Mouse (Mus musculus): ENCODE measurements around the gene Slamf9. TPM values are rescaled to one million over a fixed set of nuclear protein-coding genes. Genes with fewer than 3 reads are reported as not detected.

Slamf9 gene
- polyA plus RNA-seq, 1 experiment from 2014 or later, result not detected

DNA sequence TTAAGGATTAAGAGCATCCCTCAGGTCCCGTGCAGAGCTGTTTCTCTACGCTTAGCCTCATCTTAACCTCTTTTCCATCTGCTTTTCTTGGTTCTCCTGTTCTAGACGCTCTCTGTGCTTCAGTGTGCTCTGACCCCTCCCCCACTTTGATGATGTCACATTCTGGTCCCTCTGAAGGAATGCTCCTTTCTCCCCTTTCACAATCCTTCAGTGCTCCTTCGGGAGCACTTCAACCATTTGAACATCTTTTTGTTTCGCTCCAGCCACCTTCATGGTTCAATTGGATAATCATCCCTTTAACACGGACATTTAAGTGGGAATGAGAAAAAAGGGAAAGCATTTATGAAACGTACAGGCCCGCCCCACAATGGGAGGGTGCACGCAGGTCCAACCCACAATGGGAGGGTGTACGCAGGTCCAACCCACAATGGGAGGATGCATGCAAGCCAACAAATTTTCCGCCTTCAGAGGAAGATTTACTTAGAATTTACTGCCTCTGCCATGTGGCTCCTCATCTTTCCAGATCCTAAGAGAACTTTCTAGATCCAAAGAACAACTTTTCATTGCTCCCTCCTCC lies 6.8 kb upstream of the Slamf9 start:
- Histone ChIP-seq H3K4me1 (no peaks in the 10 kb centered on the region), H3K9ac (replicated peaks) (no peak overlapping the region), H3K27me3 (no peaks in the 10 kb centered on the region), H3K9me3 (no peaks in the 10 kb centered on the region), H3K36me3 (no peaks in the 10 kb centered on the region), H3K4me2 (replicated peaks) (no peak overlapping the region), H3K27ac (replicated peaks) (no peak overlapping the region), H3K4me3 (no peak overlapping the region)
- no peak for ATAC-seq (replicated peaks)
- 76% methylated on average over 11 of the region's 11 CpGs for WGBS

DNA sequence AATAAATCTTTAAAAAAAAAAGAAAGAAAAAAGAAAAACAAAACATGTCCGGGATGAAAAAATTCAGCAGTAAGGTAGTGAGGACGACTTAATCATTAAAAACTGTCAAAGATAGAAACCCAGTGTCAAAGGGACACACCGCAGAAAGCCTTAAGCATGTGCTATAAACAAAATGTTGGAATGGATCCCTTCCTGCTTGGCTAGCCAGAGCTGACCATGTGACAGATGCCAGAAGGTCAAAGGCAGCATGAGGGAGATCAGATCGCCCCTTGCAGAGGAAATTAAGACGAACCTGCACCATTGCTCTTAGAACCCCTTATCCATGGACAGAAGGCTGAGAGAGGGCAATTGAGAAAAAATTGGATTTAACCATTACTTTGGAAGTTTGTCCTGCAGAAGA lies 5.8 kb upstream of the Slamf9 start:
- Histone ChIP-seq H3K4me2 (replicated peaks) (no peak overlapping the region), H3K9me3 (no peaks in the 10 kb centered on the region), H3K27ac (replicated peaks) (no peak overlapping the region), H3K9ac (replicated peaks) (no peak overlapping the region), H3K4me1 (no peaks in the 10 kb centered on the region), H3K36me3 (no peaks in the 10 kb centered on the region), H3K27me3 (no peaks in the 10 kb centered on the region), H3K4me3 (no peak overlapping the region)
- no peak for ATAC-seq (replicated peaks)
- 87% methylated on average over 5 of the region's 5 CpGs for WGBS

DNA sequence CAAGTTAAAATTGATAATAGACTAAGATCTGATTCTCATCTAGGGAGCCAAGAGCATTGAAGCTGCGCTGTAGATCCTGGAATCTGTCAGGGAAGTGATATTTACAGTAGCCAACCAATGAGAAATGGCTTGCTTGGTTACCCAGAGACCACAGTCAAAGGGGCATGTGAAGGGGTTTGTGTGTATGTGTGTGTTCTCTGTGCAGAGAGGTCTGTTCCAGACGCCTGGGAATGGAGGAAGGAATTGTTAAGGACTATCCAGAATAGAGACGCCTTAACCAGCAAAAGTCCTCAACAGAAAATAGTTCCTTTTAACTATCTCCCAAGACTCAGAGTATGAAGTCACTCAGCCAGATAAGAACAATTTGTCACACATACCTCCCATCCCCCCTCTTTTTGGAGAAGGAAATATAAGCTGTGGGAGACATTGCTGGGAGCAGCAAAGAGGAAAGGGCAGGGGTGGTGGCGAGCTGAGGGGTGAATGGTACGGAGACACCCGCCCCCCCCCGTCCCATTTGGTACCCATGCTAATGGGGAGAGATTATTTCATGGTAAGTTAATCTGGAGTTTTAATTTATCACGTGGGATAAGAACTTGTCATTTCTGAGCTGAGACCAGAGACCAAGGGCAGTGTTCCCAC lies 5.2 kb upstream of the Slamf9 start:
- H3K27ac ChIP-seq (replicated peaks), result no peak overlapping the region
- H3K9me3 ChIP-seq, result no peaks in the 10 kb centered on the region
- no peak overlapping the region for H3K9ac ChIP-seq (replicated peaks)
- 76% methylated on average over 8 of the region's 8 CpGs for WGBS
- H3K27me3 ChIP-seq, result no peaks in the 10 kb centered on the region
- H3K36me3 ChIP-seq, result no peaks in the 10 kb centered on the region
- ATAC-seq (replicated peaks), result no peak
- no peaks in the 10 kb centered on the region for H3K4me1 ChIP-seq
- H3K4me2 ChIP-seq (replicated peaks), result no peak overlapping the region
- no peak overlapping the region for H3K4me3 ChIP-seq

DNA sequence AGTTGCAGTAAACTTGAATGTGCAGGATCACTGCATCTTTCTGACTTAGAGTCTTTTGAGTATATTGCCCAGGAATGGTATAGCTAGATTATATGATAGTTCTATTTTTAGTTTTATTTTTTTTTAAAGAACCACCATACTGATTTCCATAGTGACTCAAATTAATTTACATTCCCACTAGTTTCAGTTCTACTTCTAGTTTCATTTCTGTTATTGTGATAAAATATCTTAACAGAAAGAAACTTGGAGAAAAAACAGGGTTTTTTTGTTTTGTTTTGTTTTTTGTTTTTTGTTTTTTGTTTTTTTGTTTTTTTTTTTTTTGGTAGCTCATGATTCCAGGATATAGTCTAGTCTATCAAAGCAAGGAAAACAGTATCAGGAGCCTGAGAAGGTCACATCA lies 2.2 kb upstream of the Slamf9 start:
- no peaks in the 10 kb centered on the region for H3K9me3 ChIP-seq
- no peak overlapping the region for H3K4me3 ChIP-seq
- H3K9ac ChIP-seq (replicated peaks), result no peak overlapping the region
- no peak for ATAC-seq (replicated peaks)
- no peak overlapping the region for H3K4me2 ChIP-seq (replicated peaks)
- no peaks in the 10 kb centered on the region for H3K36me3 ChIP-seq
- H3K27me3 ChIP-seq, result no peaks in the 10 kb centered on the region
- no peak overlapping the region for H3K27ac ChIP-seq (replicated peaks)
- H3K4me1 ChIP-seq, result no peaks in the 10 kb centered on the region

DNA sequence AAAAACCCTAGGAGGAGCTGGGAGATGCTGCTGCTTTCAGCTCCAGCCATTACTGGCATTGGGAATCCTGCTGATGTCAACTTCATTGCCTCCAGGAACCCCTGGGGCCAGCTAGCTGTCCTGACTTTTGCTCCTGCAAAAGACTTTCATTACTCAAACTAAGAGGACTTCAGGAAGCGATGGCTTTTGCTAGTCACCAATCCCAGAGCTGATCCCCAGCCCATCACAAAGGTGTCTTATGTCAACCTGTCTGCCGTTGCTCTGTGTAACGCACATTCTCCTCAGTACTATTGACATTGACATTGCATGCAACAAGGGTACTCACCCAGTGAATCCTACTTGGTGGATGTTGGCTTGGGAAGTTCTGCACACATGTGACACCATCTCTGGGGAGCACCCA lies 962 bp upstream of the Slamf9 start:
- H3K27ac ChIP-seq (replicated peaks), result no peak overlapping the region
- H3K4me1 ChIP-seq, result no peaks in the 10 kb centered on the region
- H3K9me3 ChIP-seq, result no peaks in the 10 kb centered on the region
- no peak for ATAC-seq (replicated peaks)
- WGBS, result 88% methylated on average over 3 of the region's 3 CpGs
- no peak overlapping the region for H3K9ac ChIP-seq (replicated peaks)
- H3K36me3 ChIP-seq, result no peaks in the 10 kb centered on the region
- no peak overlapping the region for H3K4me3 ChIP-seq
- H3K27me3 ChIP-seq, result no peaks in the 10 kb centered on the region
- H3K4me2 ChIP-seq (replicated peaks), result no peak overlapping the region

DNA sequence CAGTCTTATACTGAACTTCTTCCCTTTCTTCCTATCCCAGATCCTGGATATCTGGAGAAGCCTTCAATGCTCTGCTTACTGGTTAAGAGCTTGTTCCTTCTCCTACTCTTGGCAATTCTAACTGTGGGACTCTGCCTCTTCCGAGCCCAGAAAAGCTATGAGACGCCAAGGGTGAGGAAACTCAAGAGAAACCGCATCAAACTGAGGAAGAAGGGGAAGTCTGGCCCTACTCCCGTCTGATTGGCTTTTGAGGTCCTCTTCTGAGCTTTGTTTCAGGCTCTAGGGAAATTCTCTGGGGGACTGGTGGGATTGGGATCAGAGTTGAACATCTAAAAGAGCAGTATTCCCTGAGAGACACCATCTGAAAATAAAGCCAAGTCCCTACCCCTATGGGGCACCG lies 2.9 kb downstream of the Slamf9 start:
- H3K9ac ChIP-seq (replicated peaks), result no peak overlapping the region
- ATAC-seq (replicated peaks), result no peak
- WGBS, result 85% methylated on average over 5 of the region's 5 CpGs

DNA sequence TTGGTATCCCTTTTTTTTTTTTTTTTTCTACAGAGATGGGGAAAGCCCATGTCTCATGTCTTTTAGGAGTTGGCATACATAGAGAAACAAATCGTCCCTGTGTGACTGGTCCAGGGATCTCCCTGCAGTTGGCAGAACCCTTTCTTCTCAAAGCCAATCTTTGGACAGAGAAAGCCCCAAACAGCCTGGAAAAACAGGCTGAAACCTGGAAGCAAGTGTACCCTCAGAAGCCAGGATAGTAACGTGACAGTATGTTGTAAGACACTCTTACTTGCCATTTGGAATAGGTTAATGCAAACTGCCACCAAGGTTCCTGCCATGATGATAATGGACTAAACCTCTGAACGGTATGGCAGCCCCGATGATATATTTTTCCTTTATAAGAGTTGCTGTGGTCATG lies 5.2 kb downstream of the Slamf9 start:
- Histone ChIP-seq H3K27me3 (no peaks in the 10 kb centered on the region), H3K4me2 (replicated peaks) (no peak overlapping the region), H3K4me1 (peaks cover 32% of the 10 kb centered on the region), H3K27ac (replicated peaks) (no peak overlapping the region), H3K9ac (replicated peaks) (no peak overlapping the region), H3K9me3 (no peaks in the 10 kb centered on the region), H3K4me3 (no peak overlapping the region), H3K36me3 (no peaks in the 10 kb centered on the region)
- 89% methylated on average over 4 of the region's 4 CpGs for WGBS
- ATAC-seq (replicated peaks), result no peak

More for the DNA sequence above, 2.9 kb downstream of the Slamf9 start:
- Histone ChIP-seq H3K4me1 (peaks cover 9% of the 10 kb centered on the region), H3K4me3 (no peak overlapping the region), H3K27me3 (no peaks in the 10 kb centered on the region), H3K9me3 (no peaks in the 10 kb centered on the region), H3K4me2 (replicated peaks) (no peak overlapping the region), H3K36me3 (no peaks in the 10 kb centered on the region), H3K27ac (replicated peaks) (no peak overlapping the region)

DNA sequence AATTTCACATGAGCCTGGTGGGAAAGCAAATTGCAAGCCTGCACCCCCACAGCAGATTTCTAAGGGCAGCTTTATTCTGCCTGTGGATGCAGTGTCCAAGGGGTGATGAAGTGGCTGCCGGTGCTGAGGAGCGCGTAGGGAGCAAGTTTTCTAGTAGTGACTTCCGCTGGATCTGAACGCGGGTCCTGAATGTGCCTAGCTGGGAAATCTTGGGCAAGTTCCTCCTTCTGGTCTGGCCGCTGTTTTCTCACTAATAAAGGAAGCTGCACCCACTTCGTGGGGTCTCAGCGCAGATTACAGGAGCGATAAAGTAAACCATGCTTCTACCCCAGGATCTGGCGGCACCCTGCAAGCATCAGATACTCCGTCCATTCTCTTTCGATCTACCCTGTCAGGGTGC lies 6.0 kb downstream of the Slamf9 start:
- H3K9me3 ChIP-seq, result no peaks in the 10 kb centered on the region
- 19% methylated on average over 13 of the region's 13 CpGs for WGBS
- peak overlapping the region; percentile 58 for H3K9ac ChIP-seq (replicated peaks)
- peak overlapping the region; percentile 87 for H3K4me3 ChIP-seq
- H3K4me1 ChIP-seq, result peaks cover 40% of the 10 kb centered on the region
- H3K36me3 ChIP-seq, result no peaks in the 10 kb centered on the region
- H3K4me2 ChIP-seq (replicated peaks), result peak overlapping the region; percentile 87
- ATAC-seq (replicated peaks), result no peak
- no peak overlapping the region for H3K27ac ChIP-seq (replicated peaks)
- no peaks in the 10 kb centered on the region for H3K27me3 ChIP-seq

DNA sequence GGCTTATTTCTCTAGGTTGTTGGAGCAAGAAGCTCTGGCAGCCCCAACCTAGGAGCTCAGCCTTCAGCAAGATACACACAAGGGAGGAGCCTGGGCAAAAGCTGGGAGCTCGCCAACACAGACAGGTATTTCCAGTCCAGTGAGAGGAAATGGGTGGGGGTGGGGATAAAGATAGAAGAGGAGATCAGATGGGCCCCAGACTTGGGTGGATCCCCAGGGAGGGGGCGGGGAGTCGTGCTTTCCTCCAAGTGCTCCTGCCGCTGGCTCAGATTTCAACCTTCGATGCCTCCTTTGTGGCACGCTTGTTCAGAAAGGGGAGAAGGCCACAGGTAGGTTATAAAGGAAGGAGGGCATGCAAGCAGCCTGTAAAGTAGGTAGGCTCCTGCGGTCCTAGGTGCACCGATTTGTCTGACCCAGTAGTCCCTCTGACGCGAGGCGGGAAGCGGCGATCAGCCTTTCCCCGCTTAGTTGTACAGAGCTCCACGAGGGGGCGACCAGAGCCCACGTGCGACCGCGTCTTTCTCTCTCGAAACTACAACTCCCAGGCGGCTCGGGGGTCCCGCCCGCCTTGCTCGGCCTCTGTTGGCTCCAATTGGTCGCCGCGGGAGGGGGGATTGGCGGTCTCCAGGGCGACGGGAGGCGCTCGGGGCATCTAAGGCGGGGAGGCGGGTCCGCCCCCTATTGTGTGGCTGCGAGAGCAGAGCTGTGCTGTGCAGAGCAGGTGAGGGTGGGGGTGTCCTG lies 6.6 kb downstream of the Slamf9 start, which contains the start of gene Igsf9:
Gene Igsf9, plus strand, starts transcription at position 249 of the 741 bp plus-strand sequence.
- peak within 1 kb of the TSS; percentile 78 for H3K9ac ChIP-seq (replicated peaks)
- peak within 1 kb of the TSS; percentile 87 for H3K4me2 ChIP-seq (replicated peaks)
- H3K4me3 ChIP-seq, result peak within 1 kb of the TSS; percentile 87
- no peaks in the 10 kb centered on the region for H3K9me3 ChIP-seq
- ATAC-seq (replicated peaks), result peak; percentile 96
- no peaks in the 10 kb centered on the region for H3K27me3 ChIP-seq
- under 1% methylated on average over 38 of the region's 38 CpGs for WGBS
- peak within 1 kb of the TSS; percentile 66 for H3K27ac ChIP-seq (replicated peaks)
- H3K4me1 ChIP-seq, result peaks cover 46% of the 10 kb centered on the region
- no peaks in the 10 kb centered on the region for H3K36me3 ChIP-seq

DNA sequence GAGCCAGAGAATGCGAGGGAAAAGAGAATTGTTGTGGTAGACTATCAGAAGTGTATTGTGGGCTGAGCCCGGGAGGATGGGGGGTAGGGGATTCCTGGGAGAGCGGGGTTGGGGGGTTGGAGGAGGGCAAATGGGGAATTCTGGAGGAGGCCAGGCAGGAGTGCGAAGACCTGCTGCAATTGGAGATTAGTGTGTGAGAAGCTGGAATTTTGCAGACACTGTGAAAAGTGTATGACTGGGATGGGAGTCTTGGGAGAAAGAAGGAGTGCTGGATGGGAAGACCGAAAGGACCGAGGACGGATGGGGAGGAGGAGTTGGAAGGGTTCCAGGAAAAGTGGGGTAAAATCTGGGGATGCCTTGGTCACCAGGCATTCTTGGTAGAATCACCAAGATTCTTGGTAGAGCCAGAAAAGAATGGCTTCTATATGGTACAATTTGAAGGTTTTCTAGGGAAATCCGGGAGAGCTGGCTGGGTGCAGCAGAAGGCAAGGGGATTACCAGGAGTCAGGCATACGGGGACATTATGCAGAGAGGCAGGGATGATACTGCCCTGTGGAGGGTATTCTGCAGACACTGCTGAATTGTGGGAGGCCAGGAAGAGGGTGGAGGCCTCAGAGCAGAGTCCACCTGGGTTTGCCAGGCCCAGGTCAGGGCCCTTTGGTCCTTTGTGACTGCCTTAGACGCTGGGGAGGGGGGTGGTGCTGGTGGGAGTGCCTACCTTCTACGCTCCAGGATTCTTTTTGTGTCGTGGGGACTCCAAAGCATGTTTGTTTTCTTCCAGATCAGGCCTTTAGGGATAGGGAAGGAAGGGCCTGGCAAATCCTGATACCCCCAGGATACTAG lies 7.6 kb downstream of the Slamf9 start:
- peak; percentile 12 for ATAC-seq (replicated peaks)
- Histone ChIP-seq H3K9ac (replicated peaks) (peak overlapping the region; percentile 78), H3K36me3 (no peaks in the 10 kb centered on the region), H3K4me1 (peaks cover 55% of the 10 kb centered on the region), H3K4me2 (replicated peaks) (peak overlapping the region; percentile 87), H3K27me3 (no peaks in the 10 kb centered on the region), H3K9me3 (no peaks in the 10 kb centered on the region), H3K27ac (replicated peaks) (peak overlapping the region; percentile 66), H3K4me3 (peak overlapping the region; percentile 87)
- WGBS, result 2% methylated on average over 12 of the region's 12 CpGs

DNA sequence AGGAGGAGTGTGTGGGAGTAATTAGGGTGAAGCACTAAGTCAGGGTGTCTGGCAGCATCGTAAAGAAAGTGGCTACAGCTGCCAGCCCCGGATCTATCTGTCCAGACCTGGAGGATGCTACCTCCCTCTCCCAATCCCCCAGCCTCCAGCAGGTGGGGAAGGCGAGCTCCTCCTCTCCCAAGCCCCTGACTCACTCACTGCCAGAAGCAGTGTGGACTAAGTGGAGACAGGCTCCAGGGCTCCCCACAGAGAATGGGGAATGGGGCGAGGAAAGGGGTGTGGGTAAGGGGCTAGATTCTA lies 8.2 kb downstream of the Slamf9 start:
- Histone ChIP-seq H3K4me1 (peaks cover 60% of the 10 kb centered on the region), H3K27ac (replicated peaks) (peak overlapping the region; percentile 66), H3K9me3 (no peaks in the 10 kb centered on the region), H3K4me2 (replicated peaks) (peak overlapping the region; percentile 87), H3K36me3 (peaks cover 3% of the 10 kb centered on the region; the same call in 1 of the 2 replicates), H3K27me3 (no peaks in the 10 kb centered on the region), H3K4me3 (peak overlapping the region; percentile 87), H3K9ac (replicated peaks) (peak overlapping the region; percentile 78)
- 6% methylated on average over 4 of the region's 4 CpGs for WGBS
- 0 out of 2 replicates have a peak, but pooled peaks have one; percentile 14 for ATAC-seq (replicated peaks)

DNA sequence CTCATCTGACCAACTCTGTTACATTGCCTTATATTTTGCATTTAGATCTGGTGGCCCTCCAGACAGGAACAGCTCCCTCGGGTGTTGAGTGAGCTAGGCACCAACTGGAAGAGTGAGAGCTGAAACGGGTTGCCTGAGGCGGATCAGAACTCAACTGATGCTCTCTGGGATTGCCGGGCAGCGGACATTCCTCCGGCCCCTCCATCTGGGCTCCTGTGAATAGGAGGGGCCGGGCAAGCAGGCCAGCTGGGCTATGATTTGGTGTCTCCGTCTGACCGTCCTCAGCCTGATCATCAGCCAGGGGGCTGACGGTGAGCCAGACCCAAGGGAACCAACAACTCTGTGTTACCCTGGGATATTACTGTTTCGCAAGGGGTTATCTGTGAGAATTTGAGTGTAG lies 9.1 kb downstream of the Slamf9 start:
- Histone ChIP-seq H3K36me3 (peaks cover 3% of the 10 kb centered on the region; the same call in 1 of the 2 replicates), H3K27me3 (no peaks in the 10 kb centered on the region), H3K4me1 (peaks cover 67% of the 10 kb centered on the region), H3K9me3 (no peaks in the 10 kb centered on the region), H3K27ac (replicated peaks) (no peak overlapping the region), H3K4me3 (peak overlapping the region; percentile 87), H3K4me2 (replicated peaks) (peak overlapping the region; percentile 87), H3K9ac (replicated peaks) (peak overlapping the region; percentile 78)
- ATAC-seq (replicated peaks), result no peak
- 23% methylated on average over 11 of the region's 11 CpGs for WGBS
